Mouse (Mus musculus): ENCODE results near the gene Rft1. TPM values are rescaled to one million over a fixed set of nuclear protein-coding genes. Genes with fewer than 3 reads are reported as not detected.

Rft1 gene
- polyA plus RNA-seq, 1 experiment from 2014 or later, result 5.1 TPM

DNA sequence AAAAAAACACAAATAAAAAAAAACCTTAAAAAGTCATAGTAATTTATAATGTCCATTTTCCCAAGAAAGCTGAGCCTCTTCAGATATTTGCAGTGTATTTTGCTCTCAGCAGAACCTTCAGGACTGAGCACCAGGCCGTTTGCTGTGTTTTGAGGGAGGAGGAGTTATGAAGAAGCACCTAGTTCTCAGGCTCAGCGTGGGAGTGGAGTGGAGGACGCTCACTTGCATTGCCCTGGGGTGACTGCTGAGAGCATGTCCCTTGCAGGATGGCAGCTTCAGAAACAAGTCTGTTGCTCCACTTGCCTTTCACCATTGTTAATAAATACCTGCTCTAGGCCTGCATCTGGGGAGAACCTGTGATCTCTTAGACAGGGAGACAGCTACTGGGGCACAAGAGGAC, 81.7 kb downstream of the Rft1 start:
- Histone ChIP-seq H3K27ac (no peak overlapping the region), H3K4me1 (replicated peaks) (peaks cover 26% of the 10 kb centered on the region), H3K36me3 (0 out of 2 replicates have a peak, but pooled peaks cover 2% of the 10 kb centered on the region), H3K27me3 (no peaks in the 10 kb centered on the region), H3K9ac (no peak overlapping the region), H3K9me3 (replicated peaks) (no peaks in the 10 kb centered on the region), H3K4me2 (no peak overlapping the region), H3K4me3 (replicated peaks) (no peak overlapping the region)
- ATAC-seq (ENCODE audit: low read depth) (no peak), DNase-seq (no peak)
- 75% methylated on average over 3 of the region's 3 CpGs for WGBS (ENCODE audit: insufficient replicate concordance)

GRCm38 (mm10) chr14:30736413-30736812, 82.3 kb downstream of the Rft1 start:
- H3K9me3 ChIP-seq (replicated peaks), result no peaks in the 10 kb centered on the region
- no peak overlapping the region for H3K9ac ChIP-seq
- H3K4me3 ChIP-seq (replicated peaks), result no peak overlapping the region
- WGBS (ENCODE audit: insufficient replicate concordance), result 63% methylated on average over 1 of the region's 1 CpGs
- H3K36me3 ChIP-seq, result 0 out of 2 replicates have a peak, but pooled peaks cover 2% of the 10 kb centered on the region
- DNase-seq (no peak), ATAC-seq (ENCODE audit: low read depth) (no peak)
- H3K4me2 ChIP-seq, result no peak overlapping the region
- peaks cover 26% of the 10 kb centered on the region for H3K4me1 ChIP-seq (replicated peaks)
- H3K27ac ChIP-seq, result no peak overlapping the region
- no peaks in the 10 kb centered on the region for H3K27me3 ChIP-seq

Other genes with a start within 250 kb of the Rft1 start
- 8.5 and 10.6 TPM in 2 replicates for gene Dcp1a, start 174.8 kb upstream of the Rft1 start, polyA plus RNA-seq (2015; fragmentation: Nextera tagmentation; extraction: Ambion mirVana)
- gene Cacna1d, start 162.9 kb upstream of the Rft1 start, polyA plus RNA-seq (2015; fragmentation: Nextera tagmentation; extraction: Ambion mirVana), result 0.15 and 0.38 TPM in 2 replicates
- 231 and 240 TPM in 2 replicates for gene Tkt, start 106.0 kb upstream of the Rft1 start, polyA plus RNA-seq (2015; fragmentation: Nextera tagmentation; extraction: Ambion mirVana)
- gene Prkcd, start 28.1 kb upstream of the Rft1 start, polyA plus RNA-seq (2015; fragmentation: Nextera tagmentation; extraction: Ambion mirVana), result 16.0 and 16.3 TPM in 2 replicates
- gene Sfmbt1, start 60.5 kb downstream of the Rft1 start, polyA plus RNA-seq (2015; fragmentation: Nextera tagmentation; extraction: Ambion mirVana), result 13.3 and 15.2 TPM in 2 replicates
- 11.6 and 11.8 TPM in 2 replicates for gene Tmem110, start 171.2 kb downstream of the Rft1 start, polyA plus RNA-seq (2015; fragmentation: Nextera tagmentation; extraction: Ambion mirVana)
- gene Mustn1, start 224.8 kb downstream of the Rft1 start, polyA plus RNA-seq (2015; fragmentation: Nextera tagmentation; extraction: Ambion mirVana), result 0.56 and 0.60 TPM in 2 replicates
- 25.3 and 27.0 TPM in 2 replicates for gene Itih4, start 232.1 kb downstream of the Rft1 start, polyA plus RNA-seq (2015; fragmentation: Nextera tagmentation; extraction: Ambion mirVana)

All from liver, embryonic 13.5 days (tissue).